Mouse (Mus musculus): ENCODE data around the gene Pde10a.

The Pde10a gene

GRCm38 (mm10) chr17:8878056-8878455 lies 352.9 kb downstream of the Pde10a start:
- no peak for DNase-seq (ENCODE audit: low read depth in 2 of 2, low spot score in 2 of 2)

- no peak for DNase-seq (ENCODE audit: low read depth in 2 of 2, low spot score in 2 of 2)
Measured at GRCm38 (mm10) chr17:8881711-8882110, 356.5 kb downstream of the Pde10a start.

- DNase-seq (ENCODE audit: low read depth in 2 of 2, low spot score in 2 of 2), result no peak
Measured at GRCm38 (mm10) chr17:8884691-8885090, 359.5 kb downstream of the Pde10a start.

- no peak for DNase-seq (ENCODE audit: low read depth in 2 of 2, low spot score in 2 of 2)
Measured at GRCm38 (mm10) chr17:8885830-8886229, 360.7 kb downstream of the Pde10a start.

GRCm38 (mm10) chr17:8888105-8888504 lies 362.9 kb downstream of the Pde10a start:
- no peak for DNase-seq (ENCODE audit: low read depth in 2 of 2, low spot score in 2 of 2)

GRCm38 (mm10) chr17:8888639-8889038 lies 363.5 kb downstream of the Pde10a start:
- no peak for DNase-seq (ENCODE audit: low read depth in 2 of 2, low spot score in 2 of 2)

GRCm38 (mm10) chr17:8892193-8892985 lies 367.2 kb downstream of the Pde10a start:
- DNase-seq (ENCODE audit: low read depth in 2 of 2, low spot score in 2 of 2), result no peak

- DNase-seq (ENCODE audit: low read depth in 2 of 2, low spot score in 2 of 2), result no peak
Measured at GRCm38 (mm10) chr17:8895991-8896390, 370.8 kb downstream of the Pde10a start.

GRCm38 (mm10) chr17:8897749-8898148 lies 372.6 kb downstream of the Pde10a start:
- DNase-seq (ENCODE audit: low read depth in 2 of 2, low spot score in 2 of 2), result no peak

GRCm38 (mm10) chr17:8898221-8898620 lies 373.0 kb downstream of the Pde10a start:
- no peak for DNase-seq (ENCODE audit: low read depth in 2 of 2, low spot score in 2 of 2)

GRCm38 (mm10) chr17:8899212-8899611 lies 374.0 kb downstream of the Pde10a start:
- no peak for DNase-seq (ENCODE audit: low read depth in 2 of 2, low spot score in 2 of 2)

- no peak for DNase-seq (ENCODE audit: low read depth in 2 of 2, low spot score in 2 of 2)
Measured at GRCm38 (mm10) chr17:8903555-8904283, 378.5 kb downstream of the Pde10a start.

- no peak for DNase-seq (ENCODE audit: low read depth in 2 of 2, low spot score in 2 of 2)
Measured at GRCm38 (mm10) chr17:8910571-8910970, 385.4 kb downstream of the Pde10a start.

- no peak for DNase-seq (ENCODE audit: low read depth in 2 of 2, low spot score in 2 of 2)
Measured at GRCm38 (mm10) chr17:8912933-8913332, 387.8 kb downstream of the Pde10a start.

- no peak for DNase-seq (ENCODE audit: low read depth in 2 of 2, low spot score in 2 of 2)
Measured at GRCm38 (mm10) chr17:8915693-8916092, 390.5 kb downstream of the Pde10a start.

GRCm38 (mm10) chr17:8923074-8923473 lies 397.9 kb downstream of the Pde10a start:
- no peak for DNase-seq (ENCODE audit: low read depth in 2 of 2, low spot score in 2 of 2)

GRCm38 (mm10) chr17:8923727-8924126 lies 398.6 kb downstream of the Pde10a start:
- DNase-seq (ENCODE audit: low read depth in 2 of 2, low spot score in 2 of 2), result no peak

- no peak for DNase-seq (ENCODE audit: low read depth in 2 of 2, low spot score in 2 of 2)
Measured at GRCm38 (mm10) chr17:8925819-8926383, 400.7 kb downstream of the Pde10a start.

- no peak for DNase-seq (ENCODE audit: low read depth in 2 of 2, low spot score in 2 of 2)
Measured at GRCm38 (mm10) chr17:8928560-8928959, 403.4 kb downstream of the Pde10a start.

GRCm38 (mm10) chr17:8929636-8930035 lies 404.5 kb downstream of the Pde10a start:
- no peak for DNase-seq (ENCODE audit: low read depth in 2 of 2, low spot score in 2 of 2)

GRCm38 (mm10) chr17:8935604-8936003 lies 410.4 kb downstream of the Pde10a start:
- no peak for DNase-seq (ENCODE audit: low read depth in 2 of 2, low spot score in 2 of 2)

- DNase-seq (ENCODE audit: low read depth in 2 of 2, low spot score in 2 of 2), result no peak
Measured at GRCm38 (mm10) chr17:8936603-8937002, 411.4 kb downstream of the Pde10a start.
